Mouse (Mus musculus) spleen, adult 2 months (tissue): ENCODE measurements around the gene Bcl2l10. TPM values are rescaled to one million over a fixed set of nuclear protein-coding genes. Genes with fewer than 3 reads are reported as not detected.

Source experiments
- DNase-seq, 2 experiments: peaks; one replicate each; pipeline versions ENCODE4 v3.0.0 to v3.0.0-alpha.2; 2012 to 2021; ENCODE audit warnings: low spot score in 2 of 2, low read depth in 1 of 2
- H3K27ac ChIP-seq: fragments of 200-500 bp; 2 replicates; pipeline ENCODE4 v1.5.1; 2012; ENCODE audit warnings: low read length, inconsistent platforms; ENCODE audit not compliant: insufficient read depth
- H3K27me3 ChIP-seq: fragments of 200-500 bp; 2 replicates; pipeline ENCODE4 v1.6.1; 2012; ENCODE audit warnings: mild to moderate bottlenecking, moderate library complexity, low read length, inconsistent platforms; ENCODE audit not compliant: control insufficient read depth, insufficient read depth
- H3K36me3 ChIP-seq: fragments of 200-500 bp; 2 replicates; pipeline ENCODE4 v1.6.1; 2012; ENCODE audit warnings: mild to moderate bottlenecking, low read length, inconsistent platforms; ENCODE audit not compliant: control insufficient read depth, insufficient read depth
- H3K4me1 ChIP-seq: fragments of 200-500 bp; 2 replicates; pipeline ENCODE4 v1.6.1; 2011; ENCODE audit warnings: inconsistent platforms; ENCODE audit not compliant: control insufficient read depth, insufficient read depth, insufficient read length
- H3K4me3 ChIP-seq: fragments of 200-500 bp; 2 replicates; pipeline ENCODE4 v1.5.1; 2011; ENCODE audit warnings: mild to moderate bottlenecking, inconsistent platforms; ENCODE audit not compliant: insufficient read depth, insufficient read length; ENCODE audit errors: extremely low read depth
- CTCF ChIP-seq: fragments of 200-500 bp; IDR thresholded peaks from 2 replicates; pipeline ENCODE4 v1.5.1; 2011; ENCODE audit warnings: mild to moderate bottlenecking, inconsistent platforms; ENCODE audit not compliant: insufficient read depth, insufficient read length, insufficient replicate concordance; ENCODE audit errors: extremely low read depth
- POLR2A ChIP-seq: fragments of 200-500 bp; IDR thresholded peaks from 2 replicates; pipeline ENCODE4 v1.6.1; 2011; ENCODE audit warnings: low read depth, low read length, inconsistent platforms
- WGBS: fragments of 180-500 bp; shearing (Covaris S2); methylation state at CpG from one replicate; pipeline ENCODE4 v1.1.7; 2018; 5-methylcytosine and 5-hydroxymethylcytosine counted together
- polyA plus RNA-seq: library from polyadenylated mRNA; depleted of rRNA; stranded (reverse); fragments of >200 nt; gene quantifications from 2 replicates; pipeline ENCODE4 v1.2.3, GENCODE M21; 2012

The Bcl2l10 gene
- polyA plus RNA-seq, 1 experiment: not detected

- H3K27me3 ChIP-seq: no peaks in the 10 kb centered on the region
- H3K4me3 ChIP-seq: no peak overlapping the region
- H3K27ac ChIP-seq: no peak overlapping the region
- WGBS: 69% methylated on average over 5 of the region's 5 CpGs
- H3K4me1 ChIP-seq: no peaks in the 10 kb centered on the region
- no peak for DNase-seq
- no peaks in the 10 kb centered on the region for H3K36me3 ChIP-seq
- no peak for TF ChIP-seq CTCF
- no peak for TF ChIP-seq POLR2A
These were observed 38.9 kb upstream of the Bcl2l10 start for GRCm38 (mm10) chr9:75308621-75309020.

- Histone ChIP-seq H3K36me3 (no peaks in the 10 kb centered on the region), H3K4me3 (no peak overlapping the region), H3K27ac (no peak overlapping the region), H3K4me1 (no peaks in the 10 kb centered on the region), H3K27me3 (no peaks in the 10 kb centered on the region)
- peak in 1 of 2 experiments; percentile 64 for DNase-seq
- TF ChIP-seq POLR2A (no peak), CTCF (peak; percentile 62; the same call in 1 of the 2 replicates)
- WGBS: 31% methylated on average over 4 of the region's 4 CpGs
These were observed 35.5 kb upstream of the Bcl2l10 start for GRCm38 (mm10) chr9:75312008-75312407.

GRCm38 (mm10) chr9:75313138-75313831 lies 34.3 kb upstream of the Bcl2l10 start:
- H3K36me3 ChIP-seq: no peaks in the 10 kb centered on the region
- TF ChIP-seq POLR2A (no peak), CTCF (no peak)
- H3K4me3 ChIP-seq: no peak overlapping the region
- no peak for DNase-seq
- no peaks in the 10 kb centered on the region for H3K27me3 ChIP-seq
- 51% methylated on average over 11 of the region's 11 CpGs for WGBS
- H3K4me1 ChIP-seq: no peaks in the 10 kb centered on the region
- no peak overlapping the region for H3K27ac ChIP-seq

- Histone ChIP-seq H3K36me3 (no peaks in the 10 kb centered on the region), H3K4me1 (no peaks in the 10 kb centered on the region), H3K27ac (no peak overlapping the region; the same call in 1 of the 2 replicates), H3K27me3 (no peaks in the 10 kb centered on the region), H3K4me3 (peak overlapping the region; percentile 67)
- TF ChIP-seq POLR2A (no peak), CTCF (no peak)
- 2% methylated on average over 52 of the region's 52 CpGs for WGBS
- DNase-seq: peak in 1 of 2 experiments; percentile 57
These were observed 33.6 kb upstream of the Bcl2l10 start for GRCm38 (mm10) chr9:75313832-75314516.

- WGBS: 15% methylated on average over 22 of the region's 22 CpGs
- Histone ChIP-seq H3K27me3 (no peaks in the 10 kb centered on the region), H3K36me3 (no peaks in the 10 kb centered on the region), H3K4me3 (peak overlapping the region; percentile 67), H3K27ac (no peak overlapping the region; the same call in 1 of the 2 replicates), H3K4me1 (no peaks in the 10 kb centered on the region)
- no peak for DNase-seq
- no peak for TF ChIP-seq CTCF
- TF ChIP-seq POLR2A: no peak
These were observed 32.9 kb upstream of the Bcl2l10 start for GRCm38 (mm10) chr9:75314517-75315105.

- 89% methylated on average over 3 of the region's 3 CpGs for WGBS
- TF ChIP-seq CTCF (no peak), POLR2A (no peak)
These were observed 32.3 kb upstream of the Bcl2l10 start for GRCm38 (mm10) chr9:75315238-75315637.

GRCm38 (mm10) chr9:75316771-75317170 lies 30.8 kb upstream of the Bcl2l10 start:
- WGBS: 86% methylated on average over 6 of the region's 6 CpGs
- H3K4me1 ChIP-seq: no peaks in the 10 kb centered on the region
- no peak for DNase-seq

More at GRCm38 (mm10) chr9:75315238-75315637, 32.3 kb upstream of the Bcl2l10 start:
- no peaks in the 10 kb centered on the region for H3K36me3 ChIP-seq
- H3K27me3 ChIP-seq: no peaks in the 10 kb centered on the region
- H3K4me3 ChIP-seq: no peak overlapping the region
- H3K4me1 ChIP-seq: no peaks in the 10 kb centered on the region
- no peak for DNase-seq
- H3K27ac ChIP-seq: no peak overlapping the region

More at GRCm38 (mm10) chr9:75316771-75317170, 30.8 kb upstream of the Bcl2l10 start:
- H3K4me3 ChIP-seq: no peak overlapping the region
- H3K27ac ChIP-seq: no peak overlapping the region
- H3K36me3 ChIP-seq: no peaks in the 10 kb centered on the region
- TF ChIP-seq POLR2A (no peak), CTCF (no peak)
- H3K27me3 ChIP-seq: no peaks in the 10 kb centered on the region
